Mouse (Mus musculus) heart, adult 2 months (tissue): Measurements from ENCODE around the gene Irf6.

Experiments used
- CTCF ChIP-seq: fragments of 200-600 bp; IDR thresholded peaks from 2 replicates; pipeline ENCODE4 v1.8.1; 2022; ENCODE audit warnings: antibody characterized with exemption, mild to moderate bottlenecking, moderate library complexity
- EP300 ChIP-seq: fragments of 200-500 bp; IDR thresholded peaks from 2 replicates; pipeline ENCODE4 v1.6.1; 2011; ENCODE audit warnings: low read depth, low read length, control low read depth; ENCODE audit not compliant: insufficient read depth
- POLR2A ChIP-seq: fragments of 200-500 bp; IDR thresholded peaks from 2 replicates; pipeline ENCODE4 v1.6.1; 2011; ENCODE audit warnings: mild to moderate bottlenecking, low read depth, low read length, control low read depth; ENCODE audit not compliant: insufficient read depth

GRCm38 (mm10) chr1:193153561-193153960, 650 bp downstream of the Irf6 start:
- TF ChIP-seq EP300 (no peak), CTCF (no peak), POLR2A (no peak)
